In genomic region chr6:37299562-37300390, GRCm38 (mm10) we compare ENCODE assay signal across 8 mouse cellular contexts. TPM values are rescaled to one million over a fixed set of nuclear protein-coding genes. Genes with fewer than 3 reads are reported as not detected.
DNase-seq lines count a peak whose midpoint lies in the region; ATAC-seq and TF ChIP-seq lines count a peak whose summit lies in the region.

Gene Dgki (minus strand): TSS chr6:37300184.

- H3K4me3 ChIP-seq in lung, embryonic 16.5 days (ENCODE audit: low read length) = peak within 1 kb of the TSS; percentile 63
- H3K4me3 ChIP-seq in lung, adult 2 months (replicated peaks; ENCODE audit: extremely low read depth, low read depth, low read length) = no peak within 1 kb of the TSS
- peak within 1 kb of the TSS; percentile 71 for H3K4me3 ChIP-seq in limb, embryonic 12.5 days (replicated peaks)
- H3K4me3 ChIP-seq in neural tube, embryonic 13.5 days = peak within 1 kb of the TSS; percentile 79

- H3K9me3 ChIP-seq in lung, embryonic 16.5 days (ENCODE audit: control insufficient read depth, low read length) = no peaks in the 10 kb centered on the region
- 0 out of 2 replicates have a peak, but pooled peaks cover under 1% of the 10 kb centered on the region for H3K9me3 ChIP-seq in limb, embryonic 12.5 days
- no peaks in the 10 kb centered on the region for H3K9me3 ChIP-seq in neural tube, embryonic 13.5 days

- WGBS in lung, embryonic 16.5 days = under 1% methylated on average over 48 of the region's 65 CpGs
- 1% methylated on average over 52 of the region's 65 CpGs for WGBS in lung, adult 2 months
- under 1% methylated on average over 53 of the region's 65 CpGs for WGBS in limb, embryonic 12.5 days
- WGBS in neural tube, embryonic 13.5 days = under 1% methylated on average over 47 of the region's 65 CpGs

- H3K27ac ChIP-seq in lung, embryonic 16.5 days (ENCODE audit: low read length) = no peak within 1 kb of the TSS
- no peak within 1 kb of the TSS for H3K27ac ChIP-seq in limb, embryonic 12.5 days
- H3K27ac ChIP-seq in neural tube, embryonic 13.5 days (replicated peaks) = peak within 1 kb of the TSS; percentile 86

- peak within 1 kb of the TSS; percentile 54 for H3K9ac ChIP-seq in lung, embryonic 16.5 days (ENCODE audit: low read length)
- peak within 1 kb of the TSS; percentile 65 for H3K9ac ChIP-seq in limb, embryonic 12.5 days (replicated peaks)
- H3K9ac ChIP-seq in neural tube, embryonic 13.5 days = peak within 1 kb of the TSS; percentile 91

- peak within 1 kb of the TSS; percentile 98 for H3K4me2 ChIP-seq in lung, embryonic 16.5 days (ENCODE audit: low read depth, low read length)
- peak within 1 kb of the TSS; percentile 99 for H3K4me2 ChIP-seq in limb, embryonic 12.5 days
- peak within 1 kb of the TSS; percentile 82 for H3K4me2 ChIP-seq in neural tube, embryonic 13.5 days

- no peaks in the 10 kb centered on the region for H3K36me3 ChIP-seq in lung, embryonic 16.5 days (ENCODE audit: control insufficient read depth, insufficient read depth, low read length)
- H3K36me3 ChIP-seq in limb, embryonic 12.5 days = no peaks in the 10 kb centered on the region
- no peaks in the 10 kb centered on the region for H3K36me3 ChIP-seq in neural tube, embryonic 13.5 days

- peak; percentile 38; the same call in 1 of the 2 replicates for ATAC-seq in lung, embryonic 16.5 days (ENCODE audit: low read depth)
- ATAC-seq in limb, embryonic 12.5 days (ENCODE audit: insufficient number of reproducible peaks, insufficient read depth, low FRiP score, low TSS enrichment, low read depth) = peak; percentile 46; the same call in 1 of the 2 replicates
- peak; percentile 97 for ATAC-seq in neural tube, embryonic 13.5 days (ENCODE audit: low read depth)

- TF ChIP-seq POLR2A in lung, adult 2 months (IDR thresholded peaks at IDR 0.05; ENCODE audit: borderline replicate concordance, extremely low read depth, low read depth, low read length) = no peak

- H3K4me1 ChIP-seq in lung, embryonic 16.5 days (replicated peaks; ENCODE audit: control insufficient read depth, insufficient read depth, low read length) = peaks cover 11% of the 10 kb centered on the region; the same call in 1 of the 2 replicates
- no peaks in the 10 kb centered on the region for H3K4me1 ChIP-seq in lung, adult 2 months (ENCODE audit: control insufficient read depth, insufficient read depth, low read length)
- peaks cover 18% of the 10 kb centered on the region for H3K4me1 ChIP-seq in limb, embryonic 12.5 days (replicated peaks)
- H3K4me1 ChIP-seq in neural tube, embryonic 13.5 days (replicated peaks) = peaks cover 40% of the 10 kb centered on the region

- H3K27me3 ChIP-seq in lung, embryonic 16.5 days (ENCODE audit: control insufficient read depth, insufficient read depth, low read depth, low read length) = peaks cover 46% of the 10 kb centered on the region
- H3K27me3 ChIP-seq in limb, embryonic 12.5 days = peaks cover 67% of the 10 kb centered on the region
- peaks cover 24% of the 10 kb centered on the region for H3K27me3 ChIP-seq in neural tube, embryonic 13.5 days

- TF ChIP-seq CTCF in lung, adult 2 months (IDR thresholded peaks at IDR 0.05; ENCODE audit: insufficient read depth, low read length) = no peak

- no peak for DNase-seq in lung, adult 2 months
- peak; percentile 86 for DNase-seq in cerebellum, adult 9-11 months
- peak; percentile 84 to 87 for DNase-seq in frontal cortex, postnatal 10 days (ENCODE audit: low spot score in 2 of 2)
- DNase-seq in kidney, adult 9 months = peak; percentile 2
- no peak for DNase-seq in adipocyte (ENCODE audit: low spot score)

RNA-seq across cellular contexts. Expression of gene Dgki, which starts in this region (rescaled TPM):
- polyA plus RNA-seq in lung, embryonic 16.5 days (2015; fragmentation: Nextera tagmentation; extraction: Ambion mirVana) = 0.58 and 0.67 TPM in 2 replicates
- 0.06 and 0.09 TPM in 2 replicates for polyA plus RNA-seq in lung, adult 2 months (2012; rRNA removed)
- 1.0 TPM in 2 replicates for polyA plus RNA-seq in limb, embryonic 12.5 days (2016; fragmentation: Nextera tagmentation; extraction: Ambion mirVana)
- 5.9 and 6.6 TPM in 2 replicates for polyA plus RNA-seq in neural tube, embryonic 13.5 days (2015; fragmentation: Nextera tagmentation; extraction: Ambion mirVana)

Comparison
In these comparisons a context has a peak if more than half of its experiments do, and no peak if none do; other contexts are left out.
1. Peak in ATAC-seq, H3K4me3 ChIP-seq, H3K9ac ChIP-seq and H3K4me2 ChIP-seq in lung, embryonic 16.5 days; RNA of the gene not detected or under 1 TPM.
2. ATAC-seq: peak in every context shown above with its lines; median percentile 97 in neural tube, embryonic 13.5 days; 46 in limb, embryonic 12.5 days; 38 in lung, embryonic 16.5 days.
3. DNase-seq: peak in cerebellum, adult 9-11 months (single experiment), frontal cortex, postnatal 10 days (2 of 2) and kidney, adult 9 months (single experiment); none in lung, adult 2 months (single experiment) and adipocyte (single experiment).
4. Peak in every context shown above with its lines, with median percentiles within 50 percentile points of each other: H3K4me2 ChIP-seq and H3K9ac ChIP-seq.